Mouse (Mus musculus): ENCODE results near the gene Gm20671.
"Not testable (repeated sequence)": the region's sequence is repeated elsewhere in the genome, so short reads cannot be mapped to it uniquely, and the experiment has no call there.

Gm20671 gene

GRCm38 (mm10) chr5:32827009-32827408 lies at the start of gene Gm20671:
Gene Gm20671 (minus strand): TSS chr5:32827109.
- DNase-seq (ENCODE audit: low spot score in 2 of 2): no peak

- DNase-seq (ENCODE audit: low spot score in 2 of 2): no peak
These were observed 45.4 kb upstream of the Gm20671 start for GRCm38 (mm10) chr5:32872346-32872745.

GRCm38 (mm10) chr5:32869389-32870024 lies 42.6 kb upstream of the Gm20671 start:
- DNase-seq (ENCODE audit: low spot score in 2 of 2): no peak

GRCm38 (mm10) chr5:32863253-32864228 lies 36.6 kb upstream of the Gm20671 start, which contains the start of gene Depdc5:
Gene Depdc5 (plus strand): TSS chr5:32863701.
- DNase-seq (ENCODE audit: low spot score in 2 of 2): peak; percentile 48 to 83

- DNase-seq (ENCODE audit: low spot score in 2 of 2): no peak
These were observed 35.7 kb upstream of the Gm20671 start for GRCm38 (mm10) chr5:32862469-32863132.

GRCm38 (mm10) chr5:32861082-32861481 lies 34.2 kb upstream of the Gm20671 start:
- no peak for DNase-seq (ENCODE audit: low spot score in 2 of 2)

- peak in 1 of 2 experiments; percentile 58 for DNase-seq (ENCODE audit: low spot score in 2 of 2)
These were observed 30.9 kb upstream of the Gm20671 start for GRCm38 (mm10) chr5:32857781-32858220.

- not testable (repeated sequence) for DNase-seq (ENCODE audit: low spot score in 2 of 2)
These were observed 28.4 kb upstream of the Gm20671 start for GRCm38 (mm10) chr5:32855274-32855673.

GRCm38 (mm10) chr5:32854818-32855217 lies 27.9 kb upstream of the Gm20671 start:
- DNase-seq (ENCODE audit: low spot score in 2 of 2): no peak

GRCm38 (mm10) chr5:32853731-32854507 lies 27.0 kb upstream of the Gm20671 start, which contains the start of gene Prr14l:
Gene Prr14l (minus strand): TSS chr5:32854256.
- peak; percentile 92 to 100 for DNase-seq (ENCODE audit: low spot score in 2 of 2)

- no peak for DNase-seq (ENCODE audit: low spot score in 2 of 2)
These were observed 25.1 kb upstream of the Gm20671 start for GRCm38 (mm10) chr5:32852026-32852425.

GRCm38 (mm10) chr5:32849580-32849979 lies 22.7 kb upstream of the Gm20671 start:
- not testable (repeated sequence) for DNase-seq (ENCODE audit: low spot score in 2 of 2)

GRCm38 (mm10) chr5:32849178-32849577 lies 22.3 kb upstream of the Gm20671 start:
- DNase-seq (ENCODE audit: low spot score in 2 of 2): no peak

GRCm38 (mm10) chr5:32840029-32840428 lies 13.1 kb upstream of the Gm20671 start:
- no peak for DNase-seq (ENCODE audit: low spot score in 2 of 2)

- DNase-seq (ENCODE audit: low spot score in 2 of 2): no peak
These were observed 10.1 kb upstream of the Gm20671 start for GRCm38 (mm10) chr5:32836976-32837375.

- DNase-seq (ENCODE audit: low spot score in 2 of 2): no peak
These were observed 7.6 kb upstream of the Gm20671 start for GRCm38 (mm10) chr5:32834497-32834896.

GRCm38 (mm10) chr5:32830054-32830453 lies 3.1 kb upstream of the Gm20671 start:
- DNase-seq (ENCODE audit: low spot score in 2 of 2): no peak

- DNase-seq (ENCODE audit: low spot score in 2 of 2): not testable (repeated sequence)
These were observed 1.9 kb upstream of the Gm20671 start for GRCm38 (mm10) chr5:32828766-32829165.

GRCm38 (mm10) chr5:32820471-32820870 lies 6.4 kb downstream of the Gm20671 start:
- DNase-seq (ENCODE audit: low spot score in 2 of 2): no peak

- no peak for DNase-seq (ENCODE audit: low spot score in 2 of 2)
These were observed 11.5 kb downstream of the Gm20671 start for GRCm38 (mm10) chr5:32815396-32815795.

GRCm38 (mm10) chr5:32786454-32786853 lies 40.5 kb downstream of the Gm20671 start:
- not testable (repeated sequence) for DNase-seq (ENCODE audit: low spot score in 2 of 2)
